Mouse (Mus musculus): Measurements from ENCODE around the gene Krtcap2.

Gene Krtcap2

GRCm38 (mm10) chr3:89225321-89225815 lies 20.4 kb upstream of the Krtcap2 start:
- no peak for DNase-seq (ENCODE audit: low spot score)

DNA sequence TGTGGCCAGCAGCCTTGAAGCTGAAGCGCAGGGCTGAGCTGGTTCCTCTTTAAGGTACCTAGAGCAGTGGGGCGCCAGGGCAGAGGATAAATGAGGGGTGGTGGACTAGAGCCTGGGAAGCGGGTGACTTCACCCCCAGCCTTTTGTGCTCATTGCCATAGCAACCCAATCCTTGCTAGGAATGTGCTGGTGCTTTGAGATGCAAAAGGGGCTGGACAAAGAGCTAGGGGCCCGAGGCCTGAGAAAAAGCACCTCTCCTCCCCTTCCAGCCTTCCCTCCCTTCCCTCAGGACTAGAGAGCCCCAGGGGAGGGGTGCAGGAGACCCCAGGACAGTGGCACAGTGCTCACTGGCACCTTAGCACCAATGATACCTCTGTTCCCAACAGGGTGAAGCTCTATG lies 19.8 kb upstream of the Krtcap2 start:
- no peak for DNase-seq (ENCODE audit: low spot score)

- DNase-seq (ENCODE audit: low spot score) = no peak
Observed at GRCm38 (mm10) chr3:89226361-89226760, 19.4 kb upstream of the Krtcap2 start.

GRCm38 (mm10) chr3:89226900-89227299 lies 18.9 kb upstream of the Krtcap2 start, which contains the start of gene Mtx1:
Gene Mtx1 (minus strand): TSS chr3:89227088.
- DNase-seq (ENCODE audit: low spot score) = no peak

- DNase-seq (ENCODE audit: low spot score) = peak; percentile 87
Observed at GRCm38 (mm10) chr3:89227307-89228179, 18.2 kb upstream of the Krtcap2 start.

- peak; percentile 92 for DNase-seq (ENCODE audit: low spot score)
Observed at GRCm38 (mm10) chr3:89228180-89228549, 17.6 kb upstream of the Krtcap2 start.

GRCm38 (mm10) chr3:89228836-89229235 lies 16.9 kb upstream of the Krtcap2 start, which contains the start of gene Muc1:
Gene Muc1 (plus strand): TSS chr3:89229057.
- no peak for DNase-seq (ENCODE audit: low spot score)

- no peak for DNase-seq (ENCODE audit: low spot score)
Observed at GRCm38 (mm10) chr3:89229276-89229675, 16.5 kb upstream of the Krtcap2 start.

DNA sequence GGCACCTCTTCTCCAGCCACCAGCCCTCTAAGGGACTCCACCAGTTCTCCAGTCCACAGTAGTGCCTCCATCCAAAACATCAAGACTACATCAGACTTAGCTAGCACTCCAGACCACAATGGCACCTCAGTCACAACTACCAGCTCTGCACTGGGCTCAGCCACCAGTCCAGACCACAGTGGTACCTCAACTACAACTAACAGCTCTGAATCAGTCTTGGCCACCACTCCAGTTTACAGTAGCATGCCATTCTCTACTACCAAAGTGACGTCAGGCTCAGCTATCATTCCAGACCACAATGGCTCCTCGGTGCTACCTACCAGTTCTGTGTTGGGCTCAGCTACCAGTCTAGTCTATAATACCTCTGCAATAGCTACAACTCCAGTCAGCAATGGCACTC lies 15.2 kb upstream of the Krtcap2 start:
- no peak for DNase-seq (ENCODE audit: low spot score)

DNA sequence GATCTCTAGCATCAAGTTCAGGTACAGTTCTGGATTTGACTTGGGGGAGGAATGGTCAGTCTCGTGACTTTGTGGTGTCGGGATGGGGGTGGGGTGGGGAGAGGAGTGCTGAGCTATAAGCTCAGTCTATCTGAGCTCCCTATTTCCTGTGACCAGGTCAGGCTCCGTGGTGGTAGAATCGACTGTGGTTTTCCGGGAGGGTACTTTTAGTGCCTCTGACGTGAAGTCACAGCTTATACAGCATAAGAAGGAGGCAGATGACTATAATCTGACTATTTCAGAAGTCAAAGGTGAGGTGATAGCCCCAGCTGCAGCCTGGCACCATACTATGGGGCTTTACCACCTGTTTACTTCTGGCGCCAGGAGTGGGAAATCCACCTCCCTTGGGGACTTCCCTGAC lies 14.4 kb upstream of the Krtcap2 start:
- DNase-seq (ENCODE audit: low spot score) = no peak

DNA sequence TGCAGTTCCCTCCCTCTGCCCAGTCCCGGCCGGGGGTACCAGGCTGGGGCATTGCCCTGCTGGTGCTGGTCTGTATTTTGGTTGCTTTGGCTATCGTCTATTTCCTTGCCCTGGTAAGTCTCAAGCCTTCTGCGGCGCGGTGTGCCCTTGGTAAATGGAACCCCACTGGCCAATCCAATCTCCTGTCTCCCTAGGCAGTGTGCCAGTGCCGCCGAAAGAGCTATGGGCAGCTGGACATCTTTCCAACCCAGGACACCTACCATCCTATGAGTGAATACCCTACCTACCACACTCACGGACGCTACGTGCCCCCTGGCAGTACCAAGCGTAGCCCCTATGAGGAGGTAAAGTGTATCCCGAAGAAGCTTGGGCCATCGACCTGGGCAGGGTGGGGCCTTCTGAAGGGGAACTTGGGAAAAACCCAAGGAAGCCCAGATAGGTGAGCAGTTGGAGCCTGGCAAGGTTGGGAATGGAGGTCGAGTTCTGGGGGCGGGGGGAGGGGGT lies 13.9 kb upstream of the Krtcap2 start:
- DNase-seq (ENCODE audit: low spot score) = no peak

GRCm38 (mm10) chr3:89232614-89233013 lies 13.2 kb upstream of the Krtcap2 start:
- no peak for DNase-seq (ENCODE audit: low spot score)

GRCm38 (mm10) chr3:89233562-89234110 lies 12.1 kb upstream of the Krtcap2 start:
- no peak for DNase-seq (ENCODE audit: low spot score)

- no peak for DNase-seq (ENCODE audit: low spot score)
Observed at GRCm38 (mm10) chr3:89236516-89236915, 9.2 kb upstream of the Krtcap2 start.

GRCm38 (mm10) chr3:89237682-89238081 lies 8.1 kb upstream of the Krtcap2 start:
- DNase-seq (ENCODE audit: low spot score) = no peak

DNA sequence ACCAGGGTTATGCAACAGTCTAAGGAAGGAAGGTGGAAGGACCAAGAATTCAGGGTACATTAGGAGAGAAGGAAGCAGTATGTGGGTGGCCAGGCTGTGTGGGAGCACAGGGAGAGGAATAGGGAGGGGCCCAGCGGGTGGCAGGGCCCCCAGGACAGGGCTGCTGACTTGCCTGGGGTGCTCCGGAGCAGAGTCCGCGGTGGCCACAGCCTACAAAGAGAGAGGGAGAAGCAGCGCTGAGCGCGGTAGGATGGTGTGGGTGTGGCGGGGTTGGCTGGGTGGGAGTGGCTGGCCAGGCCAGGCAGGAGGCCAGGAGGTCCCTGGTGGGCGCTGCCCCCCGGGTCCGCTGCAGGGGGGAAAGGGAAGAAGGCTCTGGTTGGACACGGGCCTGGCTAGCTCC lies 7.3 kb upstream of the Krtcap2 start:
- no peak for DNase-seq (ENCODE audit: low spot score)

- DNase-seq (ENCODE audit: low spot score) = peak; percentile 64
Observed at GRCm38 (mm10) chr3:89242331-89242895, 3.4 kb upstream of the Krtcap2 start.

GRCm38 (mm10) chr3:89243609-89244008 lies 2.2 kb upstream of the Krtcap2 start:
- peak; percentile 33 for DNase-seq (ENCODE audit: low spot score)

DNA sequence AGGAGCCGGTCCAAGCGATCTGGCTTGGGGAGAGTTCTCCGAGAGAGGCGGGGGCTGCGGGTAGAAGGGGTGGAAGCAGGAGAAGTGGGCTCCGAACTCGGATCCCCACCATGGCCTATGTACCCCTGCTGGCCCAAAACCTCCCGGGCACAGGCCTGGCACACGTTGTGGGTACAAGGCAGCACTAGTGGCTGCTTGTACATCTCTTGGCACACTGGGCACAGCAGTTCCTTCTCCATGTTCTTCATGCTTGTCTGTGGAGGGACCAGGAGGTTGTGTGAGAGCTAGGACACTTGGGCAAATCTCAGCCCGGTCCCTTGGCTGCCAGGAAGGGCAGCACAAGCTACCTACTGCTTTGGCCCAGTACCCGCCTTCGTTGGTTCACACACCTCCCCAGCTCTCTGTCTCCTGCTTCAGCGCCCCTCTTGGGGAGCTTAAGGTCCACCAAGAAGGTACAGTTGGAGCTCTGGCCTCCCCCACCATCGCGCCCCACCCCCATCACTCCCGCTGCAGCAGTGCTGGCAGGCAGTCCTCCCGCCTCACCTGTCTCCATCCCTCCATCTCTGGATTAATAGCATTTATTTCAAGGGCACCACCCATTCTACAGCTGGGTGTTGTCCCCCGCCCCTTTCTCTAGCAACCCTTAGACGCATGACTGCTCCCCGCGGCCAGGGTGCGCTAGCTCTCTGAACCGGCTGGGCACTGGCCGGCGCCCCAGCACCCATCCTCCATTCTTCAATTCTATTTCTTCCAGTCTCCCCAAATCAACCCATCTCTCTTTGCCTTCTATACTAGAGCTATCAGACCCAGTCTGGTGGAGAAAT lies 1.4 kb upstream of the Krtcap2 start:
- DNase-seq (ENCODE audit: low spot score) = no peak

DNA sequence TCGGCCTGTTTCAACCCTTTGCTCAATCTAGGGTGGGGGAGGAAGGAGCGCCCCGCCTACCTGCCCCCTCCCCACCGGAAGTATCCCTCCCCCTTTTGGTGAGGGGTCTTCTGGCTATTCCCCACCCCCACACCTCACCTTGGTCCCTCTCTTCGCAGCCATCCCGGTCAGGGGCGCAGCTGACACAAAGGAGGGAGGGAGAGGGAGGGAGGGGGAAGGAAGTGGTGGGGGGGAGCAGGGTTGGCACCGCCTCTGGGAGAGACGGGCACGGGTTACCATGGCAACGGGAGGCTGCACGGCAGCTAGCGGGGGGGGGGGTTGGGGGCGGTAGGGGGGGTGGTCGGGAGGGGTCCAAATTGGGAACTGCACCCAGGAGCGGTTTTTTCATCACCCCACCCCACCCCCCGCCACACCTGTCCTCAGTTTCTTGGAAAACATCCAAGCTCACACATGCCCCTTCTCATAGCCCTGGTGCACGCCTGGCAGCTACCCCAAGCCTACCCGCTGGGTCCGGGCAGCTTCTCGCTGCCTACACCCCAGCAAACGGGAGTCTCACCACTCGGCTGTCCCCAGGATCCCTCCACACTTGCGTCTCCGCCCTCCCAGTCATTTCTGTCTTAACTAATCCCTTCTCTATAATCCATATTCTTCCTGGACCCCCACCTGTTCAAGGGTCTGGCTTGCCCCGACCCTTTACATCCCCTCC lies 631 bp upstream of the Krtcap2 start:
- DNase-seq (ENCODE audit: low spot score) = no peak

All from urinary bladder, postnatal 14 days (tissue).